Mouse (Mus musculus) CH12.LX (cell line): ENCODE results near the gene Chst5.

Experiments used
- CHD2 ChIP-seq: IDR thresholded peaks from 2 replicates; pipeline ENCODE4 v1.6.1; 2011; ENCODE audit warnings: low read length, improper control_type of control experiment
- CTCF ChIP-seq, 2 experiments: IDR thresholded peaks in 1 of 2; conservative IDR thresholded peaks in 1 of 2; 2 replicates each; pipeline ENCODE4 v1.5.1; 2011 to 2012; ENCODE audit warnings: low read depth in 2 of 2, low read length in 2 of 2, improper control_type of control experiment in 1 of 2, inconsistent platforms in 1 of 2, mild to moderate bottlenecking in 1 of 2, moderate library complexity in 1 of 2
- MAFK ChIP-seq: IDR thresholded peaks from 2 replicates; pipeline ENCODE4 v1.6.1; 2011; ENCODE audit warnings: low read length, improper control_type of control experiment; ENCODE audit not compliant: insufficient replicate concordance

DNA sequence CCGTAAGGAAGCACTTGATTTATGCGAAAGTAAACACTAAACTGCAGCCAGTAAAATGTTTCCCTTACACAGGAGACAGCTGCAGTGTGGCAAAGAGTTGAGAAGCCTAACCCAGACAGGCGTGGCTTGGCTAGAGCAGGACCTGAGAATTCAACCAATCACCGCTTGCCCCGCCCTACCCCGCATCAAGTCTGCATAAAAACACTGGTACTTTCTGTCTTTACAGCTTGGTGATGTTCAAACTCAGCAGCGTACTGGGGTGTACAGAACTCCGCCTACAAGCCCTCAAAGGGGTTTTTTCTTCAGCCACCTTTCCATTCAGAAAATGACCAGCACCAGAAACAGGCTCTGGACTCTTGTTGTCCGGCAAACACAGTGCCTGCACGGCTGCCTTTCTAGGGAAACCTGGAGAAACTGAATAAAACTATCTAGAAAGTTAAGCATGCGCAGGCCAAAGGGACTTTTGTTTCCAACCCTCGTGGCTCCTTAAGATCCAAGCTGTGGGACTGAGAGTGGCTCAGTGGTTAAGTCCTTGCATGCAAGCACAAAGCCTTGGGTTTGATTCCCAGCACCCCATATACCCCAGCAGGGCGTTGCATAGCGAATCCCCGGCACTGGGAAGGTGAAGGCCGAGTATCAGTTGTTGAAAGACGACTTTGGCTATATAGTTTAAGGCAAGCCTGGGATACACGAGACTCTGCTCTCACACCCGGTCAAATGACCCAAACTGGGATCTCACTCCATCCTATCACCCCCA is 22.5 kb upstream of the Chst5 start:
- TF ChIP-seq MAFK (no peak), CHD2 (0 out of 2 replicates have a peak, but pooled peaks have one; percentile 17), CTCF (conservative IDR thresholded peaks at IDR 0.05 in 1 of 2, IDR thresholded peaks at IDR 0.05 in 1 of 2; ENCODE audit: low read depth in 2 of 2, low read length in 2 of 2) (no peak)
